Mouse (Mus musculus): ENCODE measurements around the gene Rps3a1. TPM values are rescaled to one million over a fixed set of nuclear protein-coding genes. Genes with fewer than 3 reads are reported as not detected.

Rps3a1 gene
- total RNA-seq, 2 experiments from 2014 or later = 470 to 549 TPM

Other genes starting within 250 kb of the Rps3a1 start
- gene Sh3d19, start 171.6 kb downstream of the Rps3a1 start, total RNA-seq (2021) = 10 to 100 TPM; 23.1 to 23.2 TPM
- gene Prss48, start 140.2 kb downstream of the Rps3a1 start, total RNA-seq (2021) = not detected
- gene Lrba, start 82.0 kb upstream of the Rps3a1 start, total RNA-seq (2021) = 10 to 100 TPM; 17.0 to 18.4 TPM

All from gastrocnemius, postnatal 14 days (tissue).